Mouse (Mus musculus): ENCODE measurements around the gene Spatc1l.

Spatc1l gene

GRCm38 (mm10) chr10:76561972-76562371 lies at the start of gene Spatc1l:
Spatc1l (plus strand) TSS chr10:76562272.
- DNase-seq (ENCODE audit: low spot score in 2 of 2): no peak

DNA sequence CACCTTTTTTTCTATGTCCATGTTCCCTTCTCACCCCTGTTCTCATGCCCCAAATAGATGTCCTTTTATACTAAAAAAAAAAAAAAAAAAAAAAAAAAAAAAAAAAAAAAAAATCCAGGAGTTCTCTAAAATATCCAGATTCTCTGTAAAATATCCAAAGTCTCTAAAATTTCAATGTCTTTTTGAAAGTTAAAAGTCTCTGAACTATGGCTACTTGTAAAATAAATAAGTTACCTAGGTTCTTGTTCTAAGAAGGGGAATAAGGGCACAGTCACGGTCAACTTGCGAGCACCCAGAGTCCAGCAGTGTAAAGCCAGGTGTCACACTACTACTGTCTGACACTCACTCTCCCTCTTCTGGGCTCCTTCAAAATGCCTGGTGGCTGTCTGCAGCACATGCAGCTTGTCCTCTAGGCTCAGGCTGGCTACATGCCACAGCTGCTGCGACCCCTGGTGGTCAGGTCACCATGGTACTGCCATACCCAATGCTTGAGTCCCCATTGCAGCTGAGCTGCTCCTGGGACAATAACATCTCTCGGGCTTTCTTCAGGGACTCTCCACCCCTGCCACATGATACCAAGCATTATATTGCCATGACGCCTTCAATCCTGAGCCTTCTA lies 49.0 kb upstream of the Spatc1l start:
- DNase-seq (ENCODE audit: low spot score in 2 of 2): peak; percentile 35 to 41

DNA sequence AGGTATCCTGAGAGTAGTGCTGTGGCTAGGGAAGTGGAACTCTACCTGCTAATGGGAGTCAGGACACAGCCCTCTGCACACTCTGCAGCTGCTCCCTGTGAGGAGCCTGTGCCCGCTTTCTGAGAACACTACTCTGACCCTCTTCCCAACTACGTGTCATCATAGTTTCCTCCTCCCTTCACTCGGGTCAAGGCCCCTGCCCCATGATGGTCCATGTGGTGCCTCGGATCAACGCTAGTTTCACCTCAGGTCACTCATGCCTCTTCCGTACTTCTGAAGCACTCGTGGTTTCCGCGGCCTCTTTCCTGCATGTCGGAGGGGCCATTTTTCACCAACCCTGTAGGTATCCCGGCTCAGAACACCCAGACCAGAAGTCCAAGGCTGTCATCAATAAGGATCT lies 31.1 kb upstream of the Spatc1l start:
- DNase-seq (ENCODE audit: low spot score in 2 of 2): no peak

GRCm38 (mm10) chr10:76531375-76531774 lies 30.7 kb upstream of the Spatc1l start, which contains the start of gene Lss:
Lss (plus strand) TSS chr10:76531588.
- DNase-seq (ENCODE audit: low spot score in 2 of 2): peak; percentile 96 to 97

GRCm38 (mm10) chr10:76531828-76532227 lies 30.2 kb upstream of the Spatc1l start:
- DNase-seq (ENCODE audit: low spot score in 2 of 2): no peak

- DNase-seq (ENCODE audit: low spot score in 2 of 2): no peak
Measured at GRCm38 (mm10) chr10:76535526-76535925, 26.5 kb upstream of the Spatc1l start.

DNA sequence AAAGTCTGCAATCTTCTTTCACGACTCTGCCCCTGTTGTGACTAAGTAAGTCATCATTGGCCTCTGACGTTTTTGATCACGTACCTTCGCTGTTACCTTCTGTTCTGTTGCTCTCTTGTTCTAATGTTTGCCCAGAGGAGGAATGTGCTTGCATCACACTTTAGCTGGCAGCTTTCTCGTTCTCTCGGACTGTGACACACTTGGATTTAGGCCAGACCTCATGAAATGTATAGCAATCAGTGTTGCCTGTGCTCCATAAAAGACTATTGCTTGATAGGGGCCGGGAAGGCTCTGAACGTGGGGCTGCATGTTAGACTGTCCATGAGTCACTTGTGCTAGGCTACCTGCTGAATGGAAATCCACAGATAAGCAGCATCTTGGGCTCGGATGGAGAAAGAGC lies 24.5 kb upstream of the Spatc1l start:
- DNase-seq (ENCODE audit: low spot score in 2 of 2): no peak

DNA sequence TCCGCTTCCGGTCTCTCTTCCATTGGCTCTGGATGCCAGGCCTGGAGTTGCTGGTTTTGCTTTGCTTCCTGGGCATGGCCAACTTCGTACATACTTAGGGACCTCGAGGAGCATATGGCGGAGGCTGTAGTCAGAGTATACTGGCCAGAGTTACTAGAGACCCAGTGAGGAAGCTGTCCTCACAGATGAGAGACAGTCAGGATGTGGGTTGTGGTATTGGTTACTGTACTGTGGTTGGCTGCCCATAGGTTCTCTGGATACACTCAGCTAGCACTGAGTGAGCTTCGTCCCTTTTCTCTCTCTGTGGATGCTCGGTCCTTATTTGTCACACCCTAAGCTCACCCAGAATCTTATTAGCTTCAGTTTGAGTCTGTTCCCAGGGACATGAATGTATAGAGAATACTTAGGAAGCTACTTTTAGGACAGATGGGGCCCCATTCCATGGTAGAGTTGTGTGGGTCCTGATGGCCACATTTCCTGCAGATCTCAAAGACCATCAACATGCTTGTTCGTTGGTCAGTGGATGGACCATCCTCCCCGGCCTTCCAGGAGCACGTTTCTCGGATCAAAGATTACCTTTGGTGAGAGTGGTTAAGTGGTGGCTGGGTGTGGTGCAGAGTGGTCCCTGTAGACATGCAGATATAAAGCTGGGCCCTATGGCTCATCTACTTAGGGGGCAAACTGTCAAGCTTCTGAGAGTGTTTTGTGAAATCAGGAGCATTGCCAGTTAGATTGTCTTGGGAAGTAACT lies 20.6 kb upstream of the Spatc1l start:
- no peak for DNase-seq (ENCODE audit: low spot score in 2 of 2)

GRCm38 (mm10) chr10:76542636-76543375 lies 19.3 kb upstream of the Spatc1l start:
- DNase-seq (ENCODE audit: low spot score in 2 of 2): no peak

DNA sequence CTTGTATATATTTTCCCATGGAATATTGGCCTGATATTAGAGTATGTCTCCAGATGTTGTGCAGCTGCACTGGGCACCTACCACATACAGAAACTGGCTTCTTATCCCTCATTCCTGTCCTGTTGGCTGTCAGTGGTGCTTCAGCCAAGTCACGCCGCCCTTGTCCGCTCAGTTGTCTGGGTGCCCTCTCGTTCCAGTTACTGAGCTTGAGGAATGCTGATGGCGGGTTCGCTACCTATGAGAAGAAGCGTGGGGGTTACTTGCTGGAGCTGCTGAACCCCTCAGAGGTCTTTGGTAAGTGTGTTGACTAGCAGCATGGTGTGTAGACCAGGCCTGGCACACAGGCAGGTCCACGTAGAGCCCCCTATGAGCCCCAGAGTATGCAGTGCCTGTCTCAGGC lies 15.5 kb upstream of the Spatc1l start:
- no peak for DNase-seq (ENCODE audit: low spot score in 2 of 2)

DNA sequence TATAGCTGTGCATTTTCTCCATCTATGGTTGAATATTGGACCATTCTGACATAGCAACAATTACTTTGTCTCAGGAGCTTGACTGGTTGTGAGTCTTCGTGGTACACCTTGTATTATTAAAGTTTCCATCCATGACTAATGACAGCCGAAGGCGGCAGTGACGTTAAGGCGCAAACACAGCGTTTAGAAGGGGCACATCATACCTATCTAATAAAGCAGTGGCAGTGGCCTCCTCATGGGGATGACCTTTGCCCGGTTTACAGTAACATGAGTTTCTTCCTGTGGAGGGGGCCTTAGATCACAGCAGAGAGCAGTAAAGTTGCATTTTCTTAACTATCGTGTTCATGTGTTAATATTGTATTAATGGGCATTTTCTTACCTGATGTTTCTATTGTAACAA lies 13.9 kb upstream of the Spatc1l start:
- DNase-seq (ENCODE audit: low spot score in 2 of 2): no peak

GRCm38 (mm10) chr10:76550458-76550857 lies 11.6 kb upstream of the Spatc1l start:
- DNase-seq (ENCODE audit: low spot score in 2 of 2): peak in 1 of 2 experiments; percentile 20

GRCm38 (mm10) chr10:76551556-76551955 lies 10.5 kb upstream of the Spatc1l start:
- no peak for DNase-seq (ENCODE audit: low spot score in 2 of 2)

- no peak for DNase-seq (ENCODE audit: low spot score in 2 of 2)
Measured at GRCm38 (mm10) chr10:76554061-76554460, 8.0 kb upstream of the Spatc1l start.

GRCm38 (mm10) chr10:76569996-76570685 lies 8.1 kb downstream of the Spatc1l start:
- DNase-seq (ENCODE audit: low spot score in 2 of 2): no peak

GRCm38 (mm10) chr10:76571070-76571469 lies 9.0 kb downstream of the Spatc1l start:
- DNase-seq (ENCODE audit: low spot score in 2 of 2): no peak

DNA sequence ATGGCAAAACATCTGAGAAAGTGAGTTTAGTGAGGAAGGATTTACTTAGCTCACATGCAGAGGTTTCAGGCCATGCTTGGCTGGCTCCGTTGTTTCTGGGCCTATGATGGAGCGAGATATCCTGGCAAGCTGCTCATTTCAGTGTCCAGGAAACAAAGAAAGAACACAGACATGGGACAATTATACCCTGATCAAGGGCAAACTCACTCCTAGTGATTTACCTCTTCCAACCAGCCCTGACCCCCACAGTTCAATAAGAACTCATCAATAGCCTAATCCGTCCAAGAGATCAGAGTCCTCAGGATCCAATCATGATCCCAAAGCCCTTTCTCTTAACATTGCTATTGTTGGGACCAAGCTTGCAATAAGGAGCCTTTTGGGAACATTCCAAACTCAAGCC lies 10.1 kb downstream of the Spatc1l start:
- no peak for DNase-seq (ENCODE audit: low spot score in 2 of 2)

GRCm38 (mm10) chr10:76575374-76575773 lies 13.3 kb downstream of the Spatc1l start, which contains the start of gene Ftcd:
Ftcd (plus strand) TSS chr10:76575648.
- no peak for DNase-seq (ENCODE audit: low spot score in 2 of 2)

DNA sequence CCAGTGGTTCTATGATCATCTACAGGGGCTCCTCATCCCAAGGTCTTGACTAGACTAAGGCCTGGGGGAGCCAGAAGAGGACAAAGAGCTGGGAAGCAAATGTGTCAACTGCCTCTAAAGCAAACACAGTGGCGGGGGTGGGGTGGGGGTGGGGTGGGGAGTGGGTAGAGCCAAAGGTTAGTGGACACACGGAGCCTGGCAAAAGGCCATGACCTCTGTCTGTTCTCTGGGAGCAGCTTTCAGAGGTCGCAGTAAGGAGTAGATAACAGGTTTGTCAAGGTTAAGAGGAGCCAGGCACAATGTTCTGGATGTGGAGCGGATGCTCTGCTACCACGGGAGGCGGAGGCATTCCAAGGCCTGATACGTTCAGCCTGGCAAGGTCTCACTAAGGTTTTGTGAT lies 14.8 kb downstream of the Spatc1l start:
- DNase-seq (ENCODE audit: low spot score in 2 of 2): no peak

GRCm38 (mm10) chr10:76584138-76584537 lies 22.1 kb downstream of the Spatc1l start:
- DNase-seq (ENCODE audit: low spot score in 2 of 2): no peak

DNA sequence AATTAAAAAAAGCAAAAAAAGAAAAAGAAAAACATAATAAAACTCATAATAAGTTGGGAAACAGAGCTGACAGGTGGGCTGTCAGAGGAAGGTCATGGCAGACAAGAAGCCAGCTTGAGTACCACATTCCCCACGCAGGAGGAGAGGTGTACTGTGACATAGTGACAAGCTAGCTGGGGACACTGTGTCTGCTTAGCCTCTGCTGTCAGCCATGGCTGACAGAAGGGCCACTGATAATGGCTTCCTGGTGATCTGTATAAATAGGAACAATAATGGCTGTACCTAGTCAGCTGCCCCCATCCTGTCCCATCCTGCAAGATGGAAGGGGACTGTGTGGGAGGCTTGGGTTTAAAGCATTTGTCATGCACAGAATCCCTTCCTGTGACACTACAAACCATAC lies 24.1 kb downstream of the Spatc1l start:
- no peak for DNase-seq (ENCODE audit: low spot score in 2 of 2)

DNA sequence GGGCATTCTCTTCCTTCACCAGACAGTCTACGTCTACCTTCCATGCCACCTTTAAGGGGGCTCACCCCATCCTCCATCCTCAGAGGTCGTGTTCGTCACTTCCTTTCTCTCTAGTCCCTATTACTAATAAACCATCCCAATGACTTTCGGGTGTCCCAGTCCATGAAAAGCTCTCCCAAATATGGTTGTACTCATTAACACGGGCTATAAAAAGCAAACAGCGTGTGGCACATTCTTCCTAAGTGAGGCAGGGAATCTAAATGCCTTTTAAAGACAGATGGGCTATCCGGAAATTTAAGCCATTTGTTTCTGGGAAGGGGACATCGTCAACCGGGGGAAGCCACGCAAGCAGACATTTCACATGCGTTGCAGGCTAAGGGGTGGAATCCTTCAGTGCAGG lies 28.1 kb downstream of the Spatc1l start:
- no peak for DNase-seq (ENCODE audit: low spot score in 2 of 2)

Measured in right cerebral cortex, adult 2 months (tissue).